Mouse (Mus musculus) testis, postnatal 14 days (tissue): ENCODE results near the gene Rnf38.
A peak's percentile ranks its signal among the peaks of the same experiment; 100 is the strongest.

Source experiments
- DNase-seq: peaks from one replicate; pipeline ENCODE4 v3.0.0; 2021; ENCODE audit warnings: low spot score

The Rnf38 gene

DNA sequence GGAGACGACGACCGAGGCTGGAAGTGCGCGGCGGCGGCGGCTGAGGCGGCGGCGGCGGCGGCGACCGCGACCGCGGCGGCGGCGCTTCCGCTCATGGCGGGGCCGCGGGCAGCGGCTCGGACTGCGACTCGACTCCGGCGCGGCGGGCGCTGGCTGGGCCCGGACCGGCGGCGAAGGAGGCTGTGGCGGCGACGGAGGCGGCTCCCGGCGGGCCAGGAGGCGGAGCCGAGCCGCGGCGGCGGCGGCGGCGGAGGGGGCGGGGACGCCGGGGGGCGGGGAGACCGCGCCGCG is at the start of gene Rnf38:
Gene Rnf38, minus strand, starts transcription at position 77 of the 291 bp plus-strand sequence.
- no peak for DNase-seq

- no peak for DNase-seq
These were observed 48.1 kb upstream of the Rnf38 start for GRCm38 (mm10) chr4:44281597-44282265.

GRCm38 (mm10) chr4:44271134-44271533 is 37.5 kb upstream of the Rnf38 start:
- no peak for DNase-seq

- DNase-seq: no peak
These were observed 35.8 kb upstream of the Rnf38 start for GRCm38 (mm10) chr4:44269376-44269817.

DNA sequence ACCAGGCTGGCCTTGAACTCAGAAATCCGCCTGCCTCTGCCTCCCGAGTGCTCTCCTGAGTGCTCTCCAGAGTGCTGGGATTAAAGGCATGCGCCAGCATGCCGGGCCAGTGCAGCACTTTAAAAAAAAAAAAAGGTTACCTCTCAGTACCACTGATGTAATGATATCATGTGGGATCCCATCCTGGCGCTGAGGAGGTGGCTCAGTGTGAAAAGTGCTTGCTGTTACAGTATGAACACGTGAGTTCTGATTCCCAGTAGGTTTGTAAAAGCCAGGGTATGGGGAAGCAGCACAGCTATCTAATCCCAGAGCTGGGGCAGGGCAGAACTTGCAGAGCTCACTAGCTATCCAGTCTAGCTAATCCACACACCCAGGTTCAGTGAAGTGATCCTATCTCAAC is 33.8 kb upstream of the Rnf38 start:
- DNase-seq: no peak

DNA sequence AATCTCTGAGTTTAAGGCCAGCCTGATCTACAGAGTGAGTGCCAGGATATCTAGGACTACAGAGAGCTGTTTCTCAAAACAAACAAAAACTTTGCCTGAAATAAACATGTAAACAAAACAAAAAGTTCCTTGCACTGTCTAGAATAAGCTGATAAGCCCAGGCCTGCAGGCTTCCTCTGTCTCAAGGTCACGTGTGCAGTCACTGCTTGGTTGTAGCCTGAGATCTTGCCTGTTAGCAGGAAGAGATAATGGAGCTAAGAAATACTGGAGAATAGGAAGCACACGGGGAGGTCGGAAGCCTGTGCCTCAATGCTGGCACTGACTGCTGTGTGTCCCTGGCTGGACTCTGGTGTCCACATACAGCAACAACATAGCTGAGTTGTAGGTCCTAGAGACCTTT is 31.9 kb upstream of the Rnf38 start:
- no peak for DNase-seq

DNA sequence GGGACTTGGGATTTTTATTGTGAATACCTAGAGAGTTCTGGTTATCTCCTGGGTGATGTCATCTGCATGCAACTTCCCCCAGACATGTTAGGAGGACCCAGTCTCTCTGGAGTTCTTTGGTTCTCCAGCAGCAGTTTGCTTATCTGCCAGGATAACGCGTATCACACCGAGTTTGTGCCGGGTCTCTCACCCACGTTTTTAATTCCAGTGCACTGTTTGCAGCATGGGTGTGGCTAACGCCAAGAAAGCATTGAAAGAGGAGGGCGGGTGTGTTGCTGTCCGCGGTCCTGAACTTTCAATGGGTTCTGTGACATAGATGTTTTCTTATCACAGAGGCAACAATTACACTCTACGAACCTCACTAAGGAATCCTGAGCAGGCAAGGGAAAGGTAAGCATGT is 26.7 kb upstream of the Rnf38 start:
- peak; percentile 18 for DNase-seq

GRCm38 (mm10) chr4:44259126-44259525 is 25.5 kb upstream of the Rnf38 start:
- DNase-seq: no peak

GRCm38 (mm10) chr4:44254579-44254978 is 21.0 kb upstream of the Rnf38 start:
- DNase-seq: no peak

GRCm38 (mm10) chr4:44253191-44253590 is 19.6 kb upstream of the Rnf38 start:
- no peak for DNase-seq

GRCm38 (mm10) chr4:44251966-44252916 is 18.7 kb upstream of the Rnf38 start:
- DNase-seq: no peak

DNA sequence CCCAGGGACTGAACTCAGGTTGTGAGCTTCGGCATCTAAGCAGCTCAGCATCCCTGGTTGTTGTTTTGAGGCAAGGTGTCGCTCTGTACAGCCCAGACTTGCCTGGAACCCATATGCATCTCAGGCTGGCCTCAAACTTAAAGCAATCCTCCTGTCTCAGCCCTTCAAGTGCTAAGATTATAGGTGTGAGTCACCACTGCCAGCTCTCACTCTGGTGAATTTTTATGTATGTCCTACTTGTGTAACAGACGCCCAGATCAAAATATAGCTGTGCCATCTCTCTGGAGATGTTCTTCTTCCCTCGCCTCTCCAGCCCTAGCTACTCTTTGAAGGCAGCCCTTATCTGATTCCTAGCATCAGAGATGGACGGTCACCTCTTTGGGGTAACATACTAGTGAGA is 17.9 kb upstream of the Rnf38 start:
- DNase-seq: no peak

GRCm38 (mm10) chr4:44249705-44250104 is 16.1 kb upstream of the Rnf38 start:
- DNase-seq: no peak

DNA sequence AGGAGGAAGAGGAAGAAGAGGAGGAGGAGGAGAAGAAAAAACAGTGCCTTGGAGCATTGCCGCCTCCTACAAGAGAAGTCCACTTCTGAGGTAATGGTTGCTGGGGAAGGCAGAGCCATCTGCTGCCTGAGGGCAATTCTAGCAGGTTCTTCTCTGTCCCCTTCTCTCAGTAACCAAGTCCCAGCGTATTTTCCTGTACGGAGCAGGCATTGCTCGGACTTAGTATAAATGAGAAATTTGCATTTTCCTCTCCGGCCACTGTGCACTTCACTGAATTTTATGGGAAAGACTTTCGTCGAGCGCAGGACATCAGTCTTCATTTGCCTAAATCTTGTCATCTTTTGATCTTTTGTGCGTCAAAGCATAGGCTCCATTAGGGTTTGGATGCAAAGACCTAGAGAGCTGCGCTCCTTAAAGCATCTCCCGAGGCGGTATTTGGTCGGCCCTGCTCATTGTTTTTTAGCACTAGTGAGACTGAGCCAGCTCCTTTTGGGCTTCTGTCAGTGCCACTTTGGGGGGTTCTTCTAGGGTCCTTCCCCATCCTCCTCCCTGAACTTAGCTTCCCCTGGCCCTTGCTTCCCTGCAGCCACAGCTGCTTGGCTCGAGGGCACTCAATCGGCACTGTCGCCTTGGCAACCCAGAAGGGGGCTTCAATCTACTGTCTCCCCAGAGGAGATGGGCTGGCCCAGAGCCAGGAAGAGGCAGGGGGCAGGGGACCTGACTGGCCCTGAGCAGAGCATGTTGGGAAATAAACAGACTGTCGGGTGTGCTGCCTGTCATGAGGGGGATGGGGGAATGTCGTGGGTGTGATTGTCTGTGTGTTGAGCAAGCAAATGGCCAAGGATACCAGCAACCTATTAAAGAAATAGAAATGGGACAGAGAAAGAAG is 13.7 kb upstream of the Rnf38 start:
- DNase-seq: no peak

GRCm38 (mm10) chr4:44246285-44246684 is 12.7 kb upstream of the Rnf38 start:
- no peak for DNase-seq

DNA sequence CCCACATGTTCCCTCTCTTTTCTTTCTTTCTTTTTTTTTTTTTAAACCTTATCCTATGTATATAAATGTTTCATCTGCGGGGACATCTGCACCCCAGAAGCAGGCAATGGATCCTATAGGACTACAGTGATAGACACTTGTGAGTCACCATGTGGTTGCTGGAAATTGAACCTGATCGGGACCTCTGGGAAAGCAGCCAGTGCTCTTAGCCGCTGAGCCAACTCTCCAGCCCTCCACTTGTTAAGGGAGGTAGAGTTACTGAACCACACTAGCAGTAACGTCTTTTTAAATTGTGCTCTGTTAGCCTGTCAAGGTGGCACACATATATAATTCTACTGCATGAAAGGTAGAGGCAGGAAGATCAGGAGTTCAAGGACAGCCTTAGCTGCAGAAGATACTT is 8.0 kb upstream of the Rnf38 start:
- no peak for DNase-seq

- no peak for DNase-seq
These were observed 2.4 kb upstream of the Rnf38 start for GRCm38 (mm10) chr4:44235946-44236345.

DNA sequence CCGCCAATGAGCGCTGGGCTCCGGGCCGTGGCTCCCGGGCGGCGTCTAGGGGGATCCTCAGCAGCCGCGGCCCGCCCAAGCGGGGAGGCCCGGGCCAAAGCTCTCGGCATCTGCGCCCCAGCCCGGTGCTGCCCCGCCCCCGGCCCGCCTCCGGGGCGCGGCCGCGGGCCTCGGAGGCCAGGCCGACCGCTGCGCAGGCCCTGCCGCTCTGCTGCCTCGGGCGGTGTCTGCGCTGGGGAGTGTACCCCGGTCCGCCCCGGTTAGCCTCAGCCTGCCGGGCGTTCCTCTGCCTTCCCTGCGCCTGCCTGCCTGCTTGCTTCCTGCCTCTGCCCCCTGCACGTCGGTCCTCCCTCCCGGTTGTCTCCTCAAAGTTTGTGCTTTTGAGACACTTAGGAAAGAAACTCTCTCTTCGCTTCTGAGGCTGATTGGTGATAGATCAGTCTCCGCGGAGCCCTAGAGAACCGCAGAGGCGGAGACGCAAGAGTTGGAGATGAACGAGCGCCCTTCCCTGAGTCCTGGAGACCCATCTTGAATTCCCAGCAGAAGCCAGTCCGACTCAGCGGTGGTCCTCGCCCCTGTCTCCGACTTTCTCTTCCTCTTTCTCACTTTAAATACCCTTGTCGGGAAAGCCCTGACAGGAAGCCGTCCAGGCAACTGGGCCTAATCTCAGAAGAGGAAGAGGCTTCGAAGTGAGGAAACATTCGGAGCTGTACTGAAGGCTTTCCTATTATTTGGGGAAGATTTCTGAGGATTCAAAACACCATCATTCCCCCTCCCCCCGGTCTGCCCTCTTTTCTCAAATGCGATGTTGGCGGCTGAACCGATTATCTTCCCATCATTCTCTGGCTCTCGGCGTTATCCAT is 646 bp upstream of the Rnf38 start:
- peak; percentile 90 for DNase-seq

GRCm38 (mm10) chr4:44232771-44233712 is 547 bp downstream of the Rnf38 start:
- peak; percentile 66 for DNase-seq

GRCm38 (mm10) chr4:44225128-44225527 is 8.5 kb downstream of the Rnf38 start:
- no peak for DNase-seq
